Mouse (Mus musculus): Measurements from ENCODE around the gene Selenok. TPM values are rescaled to one million over a fixed set of nuclear protein-coding genes. Genes with fewer than 3 reads are reported as not detected.

Gene Selenok
- 28.5 and 32.5 TPM in 2 replicates for polyA plus RNA-seq (2012; rRNA removed)

DNA sequence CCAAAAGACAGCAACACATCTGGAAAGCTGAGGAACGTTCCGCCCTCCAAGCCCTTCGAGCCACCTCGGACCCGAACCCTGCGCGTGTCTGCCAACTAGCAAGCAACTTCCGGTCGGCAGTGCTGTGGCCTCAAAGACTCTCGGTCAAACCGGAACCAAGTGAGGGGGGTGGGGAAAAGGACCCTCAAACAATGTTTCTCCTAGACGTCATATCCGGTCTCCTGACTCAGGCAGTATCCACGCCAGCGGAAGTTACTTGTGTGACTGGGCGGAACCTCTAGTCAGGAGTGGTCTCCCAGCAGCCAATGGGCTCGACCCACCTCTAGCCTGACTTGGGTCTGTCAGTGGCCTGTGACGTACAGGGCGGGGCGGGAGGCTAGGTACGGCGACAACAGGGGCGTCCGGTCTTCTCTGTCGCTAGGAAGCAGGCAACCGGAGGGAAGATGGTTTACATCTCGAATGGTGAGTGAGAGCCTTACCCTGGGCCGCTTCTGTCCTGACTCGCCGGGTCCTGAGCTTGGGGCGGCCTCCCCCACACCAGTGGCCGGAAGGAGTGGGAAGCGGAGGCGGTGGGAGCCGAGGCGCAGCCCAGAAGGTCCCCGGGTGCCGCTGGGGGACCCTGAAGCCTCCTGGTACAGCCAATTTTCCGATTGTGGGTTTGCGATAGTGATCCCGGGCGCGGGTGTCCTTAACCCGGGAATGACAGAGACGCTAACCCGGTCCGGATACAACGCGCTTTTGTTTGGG, at the start of gene Selenok:
Selenok (plus strand) TSS at position 234 of the 747 bp plus-strand sequence.
- peak within 1 kb of the TSS; percentile 53 for H3K27ac ChIP-seq (ENCODE audit: control insufficient read depth, insufficient read depth, low read length)
- WGBS: under 1% methylated on average over 49 of the region's 49 CpGs
- peaks cover 23% of the 10 kb centered on the region for H3K36me3 ChIP-seq (ENCODE audit: control insufficient read depth, insufficient read depth, low read length)
- peaks cover 11% of the 10 kb centered on the region for H3K4me1 ChIP-seq (replicated peaks; ENCODE audit: control insufficient read depth, insufficient read depth, low read length)
- peak; percentile 92 for DNase-seq
- H3K27me3 ChIP-seq (ENCODE audit: control insufficient read depth, insufficient read depth, low read length): no peaks in the 10 kb centered on the region
- peak within 1 kb of the TSS; percentile 73 for H3K4me3 ChIP-seq (ENCODE audit: control insufficient read depth, insufficient read depth, low read length)
- TF ChIP-seq CTCF (IDR thresholded peaks at IDR 0.05; ENCODE audit: borderline replicate concordance, control insufficient read depth, extremely low read depth, insufficient read depth, low read length, poor library complexity) (no peak), POLR2A (IDR thresholded peaks at IDR 0.05; ENCODE audit: control insufficient read depth, extremely low read depth, insufficient read depth, low read length, poor library complexity) (peak; percentile 88)

DNA sequence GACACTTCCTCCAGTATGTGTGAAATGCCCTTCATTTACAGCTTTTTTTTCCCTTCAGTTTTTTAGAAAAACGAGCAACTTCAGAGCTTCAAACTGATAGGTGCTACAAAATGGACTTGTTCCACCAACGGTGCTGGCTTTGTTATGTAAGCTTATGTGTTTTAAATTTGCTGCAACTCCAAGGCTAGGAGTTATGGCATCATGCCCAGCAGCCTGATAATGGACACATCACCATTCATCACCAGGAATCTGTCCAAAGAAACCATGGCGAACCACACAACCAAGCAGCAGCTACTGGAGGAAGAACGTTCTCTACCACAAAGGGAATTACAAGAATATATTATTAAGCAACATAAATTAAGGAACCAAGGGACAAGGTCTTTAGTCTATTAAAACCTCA, 39.1 kb upstream of the Selenok start:
- TF ChIP-seq CTCF (IDR thresholded peaks at IDR 0.05; ENCODE audit: borderline replicate concordance, control insufficient read depth, extremely low read depth, insufficient read depth, low read length, poor library complexity) (no peak), POLR2A (IDR thresholded peaks at IDR 0.05; ENCODE audit: control insufficient read depth, extremely low read depth, insufficient read depth, low read length, poor library complexity) (no peak)
- no peak overlapping the region for H3K27ac ChIP-seq (ENCODE audit: control insufficient read depth, insufficient read depth, low read length)
- H3K4me1 ChIP-seq (replicated peaks; ENCODE audit: control insufficient read depth, insufficient read depth, low read length): no peaks in the 10 kb centered on the region
- H3K4me3 ChIP-seq (ENCODE audit: control insufficient read depth, insufficient read depth, low read length): no peak overlapping the region
- no peaks in the 10 kb centered on the region for H3K27me3 ChIP-seq (ENCODE audit: control insufficient read depth, insufficient read depth, low read length)
- DNase-seq: no peak
- 83% methylated on average over 4 of the region's 4 CpGs for WGBS
- no peaks in the 10 kb centered on the region for H3K36me3 ChIP-seq (ENCODE audit: control insufficient read depth, insufficient read depth, low read length)

DNA sequence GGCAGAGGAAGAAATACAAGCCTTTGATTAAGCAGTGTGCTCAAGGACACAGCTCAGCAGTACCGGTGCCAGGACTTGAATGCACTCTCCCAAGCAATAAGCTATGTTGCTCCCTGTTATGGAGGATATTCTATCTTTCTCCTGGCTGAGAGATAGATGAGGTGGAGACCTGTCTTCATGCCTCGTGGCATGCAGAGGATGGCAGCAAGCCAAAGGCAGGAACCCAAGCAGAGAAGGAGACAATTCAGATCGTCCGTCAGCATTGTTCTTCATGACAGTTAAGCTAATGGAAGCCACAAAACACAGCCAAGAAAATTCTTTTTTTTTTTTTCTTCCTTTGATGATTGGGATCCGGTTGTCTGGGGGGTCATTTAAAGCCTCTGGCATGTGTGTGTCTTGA, 32.6 kb upstream of the Selenok start:
- WGBS: 67% methylated on average over 5 of the region's 5 CpGs
- DNase-seq: no peak
- TF ChIP-seq CTCF (IDR thresholded peaks at IDR 0.05; ENCODE audit: borderline replicate concordance, control insufficient read depth, extremely low read depth, insufficient read depth, low read length, poor library complexity): no peak
- no peak for TF ChIP-seq POLR2A (IDR thresholded peaks at IDR 0.05; ENCODE audit: control insufficient read depth, extremely low read depth, insufficient read depth, low read length, poor library complexity)
- Histone ChIP-seq H3K4me1 (replicated peaks; ENCODE audit: control insufficient read depth, insufficient read depth, low read length) (no peaks in the 10 kb centered on the region), H3K27ac (ENCODE audit: control insufficient read depth, insufficient read depth, low read length) (no peak overlapping the region), H3K27me3 (ENCODE audit: control insufficient read depth, insufficient read depth, low read length) (no peaks in the 10 kb centered on the region), H3K4me3 (ENCODE audit: control insufficient read depth, insufficient read depth, low read length) (no peak overlapping the region), H3K36me3 (ENCODE audit: control insufficient read depth, insufficient read depth, low read length) (no peaks in the 10 kb centered on the region)

DNA sequence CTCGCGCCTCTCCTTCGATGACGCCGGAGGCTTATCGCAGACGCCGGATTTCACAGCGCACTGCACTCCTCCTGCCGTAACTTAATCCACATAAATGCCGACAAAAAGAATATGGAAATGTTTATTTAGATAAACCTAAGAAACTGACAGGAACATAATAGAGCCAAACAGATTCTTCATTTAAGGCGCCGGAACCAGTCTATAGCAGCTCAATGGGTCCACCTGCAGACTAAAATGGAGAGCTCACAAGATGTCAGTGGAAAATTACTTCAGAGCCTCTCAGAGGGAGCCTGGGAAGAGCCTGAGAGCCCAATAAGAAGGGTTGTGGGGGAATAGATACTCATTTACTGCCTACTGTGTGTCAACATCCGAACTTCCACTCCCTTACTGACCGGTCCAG, 30.6 kb upstream of the Selenok start:
- no peaks in the 10 kb centered on the region for H3K4me1 ChIP-seq (replicated peaks; ENCODE audit: control insufficient read depth, insufficient read depth, low read length)
- 92% methylated on average over 15 of the region's 15 CpGs for WGBS
- no peak overlapping the region for H3K27ac ChIP-seq (ENCODE audit: control insufficient read depth, insufficient read depth, low read length)
- TF ChIP-seq CTCF (IDR thresholded peaks at IDR 0.05; ENCODE audit: borderline replicate concordance, control insufficient read depth, extremely low read depth, insufficient read depth, low read length, poor library complexity): no peak
- DNase-seq: no peak
- no peaks in the 10 kb centered on the region for H3K36me3 ChIP-seq (ENCODE audit: control insufficient read depth, insufficient read depth, low read length)
- no peak overlapping the region for H3K4me3 ChIP-seq (ENCODE audit: control insufficient read depth, insufficient read depth, low read length)
- H3K27me3 ChIP-seq (ENCODE audit: control insufficient read depth, insufficient read depth, low read length): no peaks in the 10 kb centered on the region

DNA sequence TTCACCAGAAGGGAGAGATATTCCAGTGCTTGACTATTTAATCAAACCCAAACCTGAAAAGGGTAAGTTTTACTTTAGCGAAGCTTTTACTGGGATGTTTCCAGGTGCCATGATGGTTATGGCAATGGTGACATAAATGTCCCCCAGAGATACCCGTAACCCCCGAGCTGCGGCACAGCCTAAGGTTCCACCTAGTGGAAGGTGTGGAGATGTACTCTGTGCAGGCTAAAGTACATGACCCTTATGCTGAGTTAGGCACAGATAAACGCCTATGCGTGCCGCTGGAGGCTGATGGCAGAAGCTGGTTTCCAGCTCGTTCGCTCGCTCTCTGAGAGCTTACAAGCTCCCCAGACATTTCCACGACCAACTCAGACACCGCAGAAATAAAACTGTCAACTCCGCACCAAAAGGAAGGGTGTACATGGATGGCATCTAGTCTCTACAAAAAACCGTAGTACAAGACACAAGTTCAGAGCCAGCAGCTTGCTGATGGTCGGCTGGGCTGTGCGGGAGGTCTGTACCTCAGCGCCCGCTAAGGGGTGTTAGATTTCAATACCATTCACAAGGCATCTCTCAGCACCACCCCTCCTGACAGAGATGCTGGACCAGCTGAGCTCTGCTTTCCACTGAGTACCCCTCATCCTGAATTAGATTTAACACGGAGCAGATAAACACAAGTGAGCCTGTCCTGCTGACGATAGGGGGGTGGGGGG, 28.4 kb upstream of the Selenok start:
- DNase-seq: no peak
- 62% methylated on average over 20 of the region's 20 CpGs for WGBS
- H3K4me1 ChIP-seq (replicated peaks; ENCODE audit: control insufficient read depth, insufficient read depth, low read length): no peaks in the 10 kb centered on the region
- no peaks in the 10 kb centered on the region for H3K36me3 ChIP-seq (ENCODE audit: control insufficient read depth, insufficient read depth, low read length)
- no peak overlapping the region for H3K4me3 ChIP-seq (ENCODE audit: control insufficient read depth, insufficient read depth, low read length)
- H3K27ac ChIP-seq (ENCODE audit: control insufficient read depth, insufficient read depth, low read length): no peak overlapping the region
- no peaks in the 10 kb centered on the region for H3K27me3 ChIP-seq (ENCODE audit: control insufficient read depth, insufficient read depth, low read length)
- TF ChIP-seq POLR2A (IDR thresholded peaks at IDR 0.05; ENCODE audit: control insufficient read depth, extremely low read depth, insufficient read depth, low read length, poor library complexity) (no peak), CTCF (IDR thresholded peaks at IDR 0.05; ENCODE audit: borderline replicate concordance, control insufficient read depth, extremely low read depth, insufficient read depth, low read length, poor library complexity) (no peak)

DNA sequence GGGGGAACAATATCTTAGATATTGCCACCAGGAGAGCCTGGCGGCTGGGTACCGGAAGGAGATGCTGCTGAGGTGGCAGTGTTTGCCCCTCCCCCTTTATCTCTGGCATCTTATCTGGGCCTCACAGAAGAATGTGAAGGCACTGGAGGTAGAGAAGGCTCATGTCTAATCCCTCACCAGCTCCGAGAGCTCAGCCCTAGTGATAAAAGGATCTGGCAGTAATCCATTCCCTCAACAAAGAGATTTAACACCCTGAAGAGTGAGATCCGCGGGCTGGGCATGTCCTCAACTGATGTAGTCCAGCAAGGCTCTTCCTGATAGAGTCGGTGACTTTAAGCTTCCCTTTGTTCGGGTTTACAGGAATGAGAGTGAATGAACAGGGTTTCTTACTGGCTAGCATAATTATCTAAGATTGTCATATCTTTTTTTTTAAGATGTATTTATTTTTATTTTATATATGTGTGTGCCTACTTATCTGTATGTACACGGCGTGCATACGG, 27.7 kb upstream of the Selenok start:
- H3K4me3 ChIP-seq (ENCODE audit: control insufficient read depth, insufficient read depth, low read length): no peak overlapping the region
- TF ChIP-seq POLR2A (IDR thresholded peaks at IDR 0.05; ENCODE audit: control insufficient read depth, extremely low read depth, insufficient read depth, low read length, poor library complexity) (no peak), CTCF (IDR thresholded peaks at IDR 0.05; ENCODE audit: borderline replicate concordance, control insufficient read depth, extremely low read depth, insufficient read depth, low read length, poor library complexity) (no peak)
- no peak for DNase-seq
- 42% methylated on average over 10 of the region's 10 CpGs for WGBS
- no peaks in the 10 kb centered on the region for H3K27me3 ChIP-seq (ENCODE audit: control insufficient read depth, insufficient read depth, low read length)
- H3K36me3 ChIP-seq (ENCODE audit: control insufficient read depth, insufficient read depth, low read length): no peaks in the 10 kb centered on the region
- no peaks in the 10 kb centered on the region for H3K4me1 ChIP-seq (replicated peaks; ENCODE audit: control insufficient read depth, insufficient read depth, low read length)
- H3K27ac ChIP-seq (ENCODE audit: control insufficient read depth, insufficient read depth, low read length): no peak overlapping the region

All from thymus, adult 2 months (tissue).